Mouse (Mus musculus) limb, embryonic 14.5 days (tissue): ENCODE results near the gene Cer1. TPM values are rescaled to one million over a fixed set of nuclear protein-coding genes. Genes with fewer than 3 reads are reported as not detected.

Source experiments
- ATAC-seq: fragments of 200-750 bp; cut with Nextera tagmentation; 2 replicates; pipeline ENCODE4 v1.8.0; 2017; ENCODE audit warnings: low read depth, moderate number of reproducible peaks, moderate TSS enrichment; ENCODE audit not compliant: low FRiP score
- DNase-seq: peaks from one replicate; pipeline ENCODE4 v3.0.0-alpha.2; 2015; ENCODE audit warnings: low spot score
- H3K27ac ChIP-seq: fragments of 300-500 bp; sonication (generic); replicated peaks from 2 replicates; pipeline ENCODE4 v1.5.1; 2014; ENCODE audit warnings: low read depth, mild to moderate bottlenecking, low read length, moderate library complexity, mixed read lengths
- H3K27me3 ChIP-seq: fragments of 300-500 bp; sonication (generic); 2 replicates; pipeline ENCODE4 v1.6.1; 2014; ENCODE audit warnings: low read length, mixed read lengths; ENCODE audit not compliant: control insufficient read depth, insufficient read depth
- H3K36me3 ChIP-seq: fragments of 300-500 bp; sonication (generic); 2 replicates; pipeline ENCODE4 v1.6.1; 2014; ENCODE audit warnings: mild to moderate bottlenecking, low read length, moderate library complexity, mixed read lengths; ENCODE audit not compliant: control insufficient read depth, insufficient read depth
- H3K4me1 ChIP-seq: fragments of 300-500 bp; sonication (generic); 2 replicates; pipeline ENCODE4 v1.6.1; 2014; ENCODE audit warnings: antibody characterized with exemption, low read length, mixed read lengths; ENCODE audit not compliant: control insufficient read depth, insufficient read depth
- H3K4me2 ChIP-seq: fragments of 300-500 bp; sonication (generic); replicated peaks from 2 replicates; pipeline ENCODE4 v1.6.1; 2014; ENCODE audit warnings: low read depth, mild to moderate bottlenecking, low read length, moderate library complexity; ENCODE audit not compliant: severe bottlenecking
- H3K4me3 ChIP-seq: fragments of 300-500 bp; sonication (generic); replicated peaks from 2 replicates; pipeline ENCODE4 v1.5.1; 2014; ENCODE audit warnings: low read length
- H3K9ac ChIP-seq: fragments of 300-500 bp; sonication (generic); 2 replicates; pipeline ENCODE4 v1.6.1; 2014; ENCODE audit warnings: mild to moderate bottlenecking, low read depth, low read length, moderate library complexity; ENCODE audit not compliant: severe bottlenecking
- H3K9me3 ChIP-seq: fragments of 300-500 bp; sonication (generic); 2 replicates; pipeline ENCODE4 v1.6.1; 2016; ENCODE audit warnings: low read length; ENCODE audit not compliant: control insufficient read depth
- POLR2A ChIP-seq: fragments of 200-500 bp; IDR thresholded peaks from 2 replicates; pipeline ENCODE4 v1.8.0; 2012; ENCODE audit warnings: inconsistent platforms, mild to moderate bottlenecking, moderate library complexity, borderline replicate concordance; ENCODE audit not compliant: insufficient read depth, insufficient read length; ENCODE audit errors: extremely low read depth
- WGBS: fragments of 180-500 bp; shearing (Covaris S2); extraction: QIAGEN DNeasy Blood & Tissue Kit; methylation state at CpG from one replicate; pipeline ENCODE4 v1.1.7; 2014; 5-methylcytosine and 5-hydroxymethylcytosine counted together
- polyA plus RNA-seq, 2 experiments: library from polyadenylated mRNA; depleted of rRNA in 1 of 2; stranded (reverse) in 1 of 2; unstranded in 1 of 2; fragments of >200 nt; fragmentation: Nextera tagmentation in 1 of 2; extraction: Ambion mirVana in 1 of 2; gene quantifications; 2 replicates each; pipeline versions ENCODE4 v1.2.1 to v1.2.3; 2012 to 2014

The Cer1 gene
- polyA plus RNA-seq, 2 experiments, result 0.70 to 0.80 TPM

DNA sequence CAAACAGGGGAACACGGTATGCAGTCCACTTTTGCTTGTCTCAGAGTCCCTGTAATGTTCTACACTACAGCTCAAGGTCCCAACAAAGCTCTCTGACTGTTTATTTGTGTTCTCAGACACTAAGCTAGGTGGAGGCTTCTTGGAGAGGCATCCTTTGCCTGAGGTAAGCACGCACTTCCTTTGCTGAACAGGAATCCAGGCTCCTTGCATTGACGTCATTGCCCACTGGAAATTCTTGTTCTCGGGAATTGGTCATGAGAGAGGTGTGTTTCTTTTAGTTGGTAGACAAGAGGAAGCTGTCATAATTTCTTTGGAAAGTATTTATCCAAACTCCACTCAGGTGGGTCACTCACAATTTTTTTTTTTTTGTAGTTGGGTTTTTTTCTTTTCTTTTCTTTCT is 9.4 kb downstream of the Cer1 start:
- H3K9ac ChIP-seq, result no peak overlapping the region
- DNase-seq, result no peak
- no peak overlapping the region for H3K4me3 ChIP-seq
- H3K4me1 ChIP-seq, result peaks cover 27% of the 10 kb centered on the region
- TF ChIP-seq POLR2A, result no peak
- no peak for ATAC-seq
- no peaks in the 10 kb centered on the region for H3K27me3 ChIP-seq
- WGBS, result 65% methylated on average over 4 of the region's 4 CpGs
- no peak overlapping the region for H3K27ac ChIP-seq
- H3K36me3 ChIP-seq, result no peaks in the 10 kb centered on the region
- no peaks in the 10 kb centered on the region for H3K9me3 ChIP-seq
- H3K4me2 ChIP-seq, result no peak overlapping the region

DNA sequence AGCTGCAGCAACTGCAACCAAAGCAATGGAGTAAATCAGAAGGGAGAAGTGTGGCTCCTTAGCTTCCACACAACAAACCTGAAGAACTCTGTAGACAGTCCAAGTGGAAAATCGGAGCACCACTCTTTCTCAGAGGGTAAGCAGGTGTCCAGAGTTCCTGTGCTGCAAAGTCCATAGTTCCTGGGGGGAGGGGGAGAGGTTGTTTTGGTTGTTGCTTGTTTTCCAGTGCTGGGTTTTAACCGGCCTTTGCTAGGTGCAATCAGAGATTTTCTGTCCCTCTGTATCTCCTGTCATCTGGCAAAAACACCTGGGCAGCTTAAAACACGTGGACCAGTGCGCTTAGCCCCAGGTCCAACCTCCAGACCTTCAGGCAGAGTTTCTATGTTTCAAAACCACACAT is 10.2 kb downstream of the Cer1 start:
- DNase-seq, result no peak
- Histone ChIP-seq H3K4me3 (no peak overlapping the region), H3K9me3 (no peaks in the 10 kb centered on the region), H3K9ac (no peak overlapping the region), H3K4me2 (no peak overlapping the region), H3K27me3 (no peaks in the 10 kb centered on the region), H3K36me3 (no peaks in the 10 kb centered on the region), H3K27ac (no peak overlapping the region), H3K4me1 (peaks cover 20% of the 10 kb centered on the region)
- 52% methylated on average over 4 of the region's 4 CpGs for WGBS
- TF ChIP-seq POLR2A, result no peak
- no peak for ATAC-seq

DNA sequence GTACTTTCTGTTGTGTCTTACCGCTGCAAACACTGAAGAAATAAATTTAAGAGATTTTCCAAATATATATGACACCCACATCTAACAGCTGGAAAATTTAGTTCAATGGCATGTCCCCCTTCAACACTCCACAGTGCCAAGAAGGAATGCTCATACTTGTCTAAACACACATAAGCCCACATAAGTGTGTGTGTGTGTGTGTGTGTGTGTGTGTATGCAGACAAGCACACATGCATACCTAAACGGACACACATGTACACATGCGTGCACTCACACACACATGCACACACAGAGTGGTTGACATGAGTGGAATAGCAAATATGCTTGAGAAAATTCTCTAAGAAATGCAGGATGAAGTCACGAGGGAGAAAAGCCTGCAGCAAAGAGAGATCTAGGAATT is 12.4 kb downstream of the Cer1 start:
- ATAC-seq (no peak), DNase-seq (no peak)
- TF ChIP-seq POLR2A, result no peak
- 75% methylated on average over 4 of the region's 4 CpGs for WGBS
- peaks cover 17% of the 10 kb centered on the region for H3K4me1 ChIP-seq
- no peaks in the 10 kb centered on the region for H3K27me3 ChIP-seq
- H3K9me3 ChIP-seq, result no peaks in the 10 kb centered on the region
- H3K4me2 ChIP-seq, result no peak overlapping the region
- H3K27ac ChIP-seq, result no peak overlapping the region; the same call in 1 of the 2 replicates
- no peak overlapping the region for H3K9ac ChIP-seq
- no peaks in the 10 kb centered on the region for H3K36me3 ChIP-seq
- no peak overlapping the region for H3K4me3 ChIP-seq

GRCm38 (mm10) chr4:82872121-82872520 is 12.8 kb downstream of the Cer1 start:
- H3K9me3 ChIP-seq, result no peaks in the 10 kb centered on the region
- H3K4me2 ChIP-seq, result no peak overlapping the region
- H3K4me3 ChIP-seq, result no peak overlapping the region
- ATAC-seq, result no peak
- no peaks in the 10 kb centered on the region for H3K27me3 ChIP-seq
- H3K4me1 ChIP-seq, result peaks cover 17% of the 10 kb centered on the region
- 44% methylated on average over 6 of the region's 6 CpGs for WGBS
- H3K36me3 ChIP-seq, result no peaks in the 10 kb centered on the region
- no peak overlapping the region for H3K9ac ChIP-seq
- H3K27ac ChIP-seq, result no peak overlapping the region; the same call in 1 of the 2 replicates
- TF ChIP-seq POLR2A, result no peak
- no peak for DNase-seq

DNA sequence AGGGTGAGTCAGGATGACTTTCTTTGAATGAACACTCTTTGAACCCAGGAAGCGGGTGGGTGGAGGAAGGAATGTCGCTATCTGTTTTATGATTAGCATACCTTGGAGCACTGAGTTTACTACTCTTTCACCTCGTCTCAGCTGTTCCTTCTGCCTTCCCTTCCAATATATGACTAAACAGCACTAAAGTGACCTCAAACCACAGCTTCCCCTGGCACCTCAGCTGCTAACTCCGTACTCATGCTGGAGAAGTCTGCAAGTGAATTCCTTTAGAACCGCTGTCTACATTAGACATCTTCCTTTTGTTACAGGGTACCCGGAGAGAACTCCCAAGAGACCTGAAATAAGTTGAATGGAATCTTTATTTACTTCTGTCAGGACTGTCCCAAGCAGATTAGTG is 14.0 kb downstream of the Cer1 start:
- H3K9me3 ChIP-seq, result no peaks in the 10 kb centered on the region
- no peaks in the 10 kb centered on the region for H3K36me3 ChIP-seq
- peaks cover 17% of the 10 kb centered on the region for H3K4me1 ChIP-seq
- H3K27me3 ChIP-seq, result no peaks in the 10 kb centered on the region
- no peak overlapping the region for H3K4me3 ChIP-seq
- no peak for TF ChIP-seq POLR2A
- H3K9ac ChIP-seq, result no peak overlapping the region
- ATAC-seq (no peak), DNase-seq (no peak)
- WGBS, result 73% methylated on average over 6 of the region's 6 CpGs
- no peak overlapping the region for H3K4me2 ChIP-seq
- no peak overlapping the region for H3K27ac ChIP-seq

- 82% methylated on average over 5 of the region's 5 CpGs for WGBS
- H3K27me3 ChIP-seq, result no peaks in the 10 kb centered on the region
- no peak overlapping the region for H3K4me3 ChIP-seq
- no peak overlapping the region for H3K4me2 ChIP-seq
- no peak for TF ChIP-seq POLR2A
- ATAC-seq, result no peak; the same call in 1 of the 2 replicates
- DNase-seq, result no peak
- peaks cover 8% of the 10 kb centered on the region for H3K4me1 ChIP-seq
- H3K9ac ChIP-seq, result no peak overlapping the region
- H3K36me3 ChIP-seq, result no peaks in the 10 kb centered on the region
- no peaks in the 10 kb centered on the region for H3K9me3 ChIP-seq
- no peak overlapping the region for H3K27ac ChIP-seq
These were observed 17.1 kb downstream of the Cer1 start for GRCm38 (mm10) chr4:82867731-82868445.
